Mouse (Mus musculus) testis, adult 10 weeks (tissue): ENCODE results near the gene Lect2. TPM values are rescaled to one million over a fixed set of nuclear protein-coding genes. Genes with fewer than 3 reads are reported as not detected.

Source experiments
- polyA plus RNA-seq: library from polyadenylated mRNA; stranded (reverse); fragments of 350-450 nt; fragmentation: Illumina TruSeq; extraction: RNeasy Lipid Tissue Mini Kit (QIAGEN cat#74804); gene quantifications from one replicate; pipeline ENCODE4 v1.2.3, GENCODE M21; 2014; ENCODE audit warnings: low read depth, low replicate concordance

Gene Lect2
- polyA plus RNA-seq: not detected

DNA sequence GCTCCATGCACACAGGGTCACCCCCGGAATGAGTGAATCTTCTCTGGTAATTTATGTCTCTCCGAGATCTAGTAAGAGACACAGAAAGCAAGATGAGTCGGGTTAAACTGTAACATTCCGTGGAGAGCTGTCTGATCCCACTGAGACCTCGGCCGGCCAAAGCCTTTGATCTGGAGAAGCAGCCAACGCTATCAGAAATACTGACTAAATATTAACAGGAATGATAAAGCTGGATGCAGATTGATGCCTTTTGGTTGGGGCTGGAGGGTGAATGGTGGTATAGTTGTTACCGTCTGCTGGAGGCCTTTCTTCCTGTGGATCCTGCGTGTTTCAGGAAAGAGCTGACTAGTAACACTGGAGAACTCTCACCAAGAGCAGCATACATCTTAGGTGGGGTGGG is at the start of gene Lect2:
Lect2 (minus strand) TSS at position 102 of the 400 bp plus-strand sequence.

DNA sequence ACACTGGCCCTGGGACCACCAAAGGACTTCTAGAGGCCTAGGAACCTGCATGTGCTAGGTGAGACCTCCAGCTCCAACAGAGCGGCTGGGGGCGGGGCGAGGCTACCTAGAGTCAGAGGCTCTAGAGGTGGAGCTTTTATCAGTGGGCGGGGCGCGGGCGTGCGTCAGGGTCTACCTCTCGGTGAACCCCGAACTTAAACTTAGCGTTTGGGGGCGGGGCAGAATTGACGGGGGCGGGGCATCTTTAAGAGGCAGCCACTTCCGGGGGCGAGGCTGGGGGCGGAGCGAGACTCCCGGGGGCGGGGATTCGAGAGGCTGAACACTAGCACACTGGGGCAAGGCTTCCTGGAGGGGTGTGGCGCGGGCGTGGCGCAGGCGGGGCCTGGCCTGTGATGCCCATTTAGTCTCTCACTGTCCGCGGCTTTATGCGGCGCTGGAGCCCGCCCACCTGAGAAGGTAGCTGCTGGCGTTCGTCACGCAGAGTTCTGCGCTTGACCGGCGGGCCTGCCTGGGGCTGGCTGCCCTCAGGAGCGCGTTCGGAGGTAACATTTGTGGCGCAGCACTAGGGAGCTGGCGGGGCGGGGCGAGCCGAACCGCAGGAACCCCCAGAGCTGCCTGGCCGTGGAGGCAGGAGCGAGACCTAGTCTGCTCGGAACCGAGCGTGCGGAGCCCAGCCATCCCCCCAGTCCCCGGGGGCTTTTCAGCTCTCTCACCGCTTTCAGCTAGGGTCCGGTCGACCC is 26.1 kb downstream of the Lect2 start, which contains the start of gene Fbxl21:
Fbxl21 (plus strand) TSS at position 392 of the 740 bp plus-strand sequence.

Other genes with a start within 250 kb of the Lect2 start
- gene Gm3045, start 121.9 kb downstream of the Lect2 start, polyA plus RNA-seq: 1.1 TPM
- 0.10 TPM for gene Slc25a48, start 110.1 kb downstream of the Lect2 start, polyA plus RNA-seq
- not detected for gene Il9, start 66.3 kb downstream of the Lect2 start, polyA plus RNA-seq
- 0.90 TPM for gene Fbxl21, start 26.0 kb downstream of the Lect2 start, polyA plus RNA-seq
- gene Tgfbi, start 61.0 kb upstream of the Lect2 start, polyA plus RNA-seq: 3.4 TPM
- gene Smad5, start 154.5 kb upstream of the Lect2 start, polyA plus RNA-seq: 16.3 TPM
- gene Gm45623, start 205.3 kb upstream of the Lect2 start, polyA plus RNA-seq: not detected